Mouse (Mus musculus): Measurements from ENCODE around the gene Kng1.

DNA sequence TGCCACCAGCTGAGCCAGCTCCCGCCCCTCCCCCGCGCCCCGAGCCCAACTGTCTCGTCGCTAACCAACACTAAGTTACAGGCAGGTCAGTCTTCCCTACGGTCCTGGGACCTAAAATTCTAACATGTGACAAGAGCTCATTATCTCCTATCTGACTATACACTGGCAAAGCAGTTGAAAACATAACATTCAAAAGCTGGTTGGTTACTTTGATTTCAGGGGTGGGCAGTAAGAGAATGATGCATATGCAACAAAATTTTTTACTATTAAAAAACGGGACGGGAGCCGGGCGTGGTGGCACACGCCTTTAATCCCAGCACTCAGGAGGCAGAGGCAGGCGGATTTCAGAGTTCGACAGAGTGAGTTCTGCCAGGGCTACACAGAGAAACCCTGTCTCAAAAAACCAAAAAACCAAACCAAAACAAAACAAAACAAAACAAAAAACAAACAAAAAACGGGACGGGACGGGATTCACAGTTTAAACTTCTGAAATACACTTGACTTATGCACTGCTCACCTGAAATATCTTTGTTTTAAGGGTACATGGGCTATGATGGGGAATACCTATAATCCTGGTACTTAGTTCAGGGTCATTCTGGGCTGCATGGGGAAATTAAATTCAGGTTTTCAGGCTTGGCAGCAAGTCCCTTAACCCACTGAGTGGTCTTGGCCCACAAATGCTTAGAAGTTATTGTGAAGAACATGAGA, 45.5 kb downstream of the Kng1 start:
- TF ChIP-seq CTCF (IDR thresholded peaks at IDR 0.05; ENCODE audit: low read depth, low read length) (no peak), POLR2A (IDR thresholded peaks at IDR 0.05; ENCODE audit: extremely low read depth, insufficient read depth, low read length) (no peak)

Data from liver, adult 2 months (tissue).